Mouse (Mus musculus): ENCODE data around the gene Rcc1l. TPM values are rescaled to one million over a fixed set of nuclear protein-coding genes. Genes with fewer than 3 reads are reported as not detected.

Rcc1l gene
- polyA plus RNA-seq, 1 experiment from 2014 or later = 17.6 TPM

- H3K4me1 ChIP-seq (replicated peaks; ENCODE audit: control insufficient read depth, insufficient read depth) = no peaks in the 10 kb centered on the region; the same call in 1 of the 2 replicates
- 77% methylated on average over 5 of the region's 5 CpGs for WGBS
- ATAC-seq (ENCODE audit: low FRiP score, low TSS enrichment) = no peak
- no peaks in the 10 kb centered on the region for H3K9me3 ChIP-seq (ENCODE audit: control insufficient read depth, low read length)
- no peaks in the 10 kb centered on the region for H3K27me3 ChIP-seq (ENCODE audit: control insufficient read depth, insufficient read depth, low read length)
- no peak overlapping the region for H3K4me2 ChIP-seq (replicated peaks; ENCODE audit: low read depth)
- H3K36me3 ChIP-seq (ENCODE audit: control insufficient read depth, insufficient read depth, low read length) = no peaks in the 10 kb centered on the region
- no peak overlapping the region for H3K9ac ChIP-seq (ENCODE audit: low read length)
- H3K4me3 ChIP-seq (ENCODE audit: low read depth, low read length) = no peak overlapping the region
- no peak for TF ChIP-seq EP300 (optimal IDR thresholded peaks at IDR 0.05)
- TF ChIP-seq CTCF (IDR thresholded peaks at IDR 0.05; ENCODE audit: low read depth) = no peak
- no peak overlapping the region for H3K27ac ChIP-seq (replicated peaks)
- DNase-seq (ENCODE audit: low spot score) = no peak
These were observed 61.6 kb downstream of the Rcc1l start for GRCm38 (mm10) chr5:134114981-134115380.

GRCm38 (mm10) chr5:134105829-134106228 is 70.7 kb downstream of the Rcc1l start:
- 75% methylated on average over 8 of the region's 8 CpGs for WGBS
- Histone ChIP-seq H3K9ac (ENCODE audit: low read length) (no peak overlapping the region), H3K4me2 (replicated peaks; ENCODE audit: low read depth) (no peak overlapping the region), H3K36me3 (ENCODE audit: control insufficient read depth, insufficient read depth, low read length) (no peaks in the 10 kb centered on the region), H3K9me3 (ENCODE audit: control insufficient read depth, low read length) (no peaks in the 10 kb centered on the region), H3K27me3 (ENCODE audit: control insufficient read depth, insufficient read depth, low read length) (no peaks in the 10 kb centered on the region), H3K4me1 (replicated peaks; ENCODE audit: control insufficient read depth, insufficient read depth) (no peaks in the 10 kb centered on the region), H3K4me3 (ENCODE audit: low read depth, low read length) (no peak overlapping the region), H3K27ac (replicated peaks) (no peak overlapping the region)
- DNase-seq (ENCODE audit: low spot score) (no peak), ATAC-seq (ENCODE audit: low FRiP score, low TSS enrichment) (peak; percentile 15; the same call in 1 of the 2 replicates)
- TF ChIP-seq EP300 (optimal IDR thresholded peaks at IDR 0.05) (no peak), CTCF (IDR thresholded peaks at IDR 0.05; ENCODE audit: low read depth) (no peak)

GRCm38 (mm10) chr5:134102720-134103119 is 73.9 kb downstream of the Rcc1l start:
- no peaks in the 10 kb centered on the region for H3K9me3 ChIP-seq (ENCODE audit: control insufficient read depth, low read length)
- H3K36me3 ChIP-seq (ENCODE audit: control insufficient read depth, insufficient read depth, low read length) = no peaks in the 10 kb centered on the region
- no peak overlapping the region for H3K4me3 ChIP-seq (ENCODE audit: low read depth, low read length)
- no peaks in the 10 kb centered on the region for H3K27me3 ChIP-seq (ENCODE audit: control insufficient read depth, insufficient read depth, low read length)
- H3K4me1 ChIP-seq (replicated peaks; ENCODE audit: control insufficient read depth, insufficient read depth) = peaks cover 2% of the 10 kb centered on the region; the same call in 1 of the 2 replicates
- H3K4me2 ChIP-seq (replicated peaks; ENCODE audit: low read depth) = no peak overlapping the region
- no peak overlapping the region for H3K27ac ChIP-seq (replicated peaks)
- no peak; the same call in 1 of the 2 replicates for ATAC-seq (ENCODE audit: low FRiP score, low TSS enrichment)
- DNase-seq (ENCODE audit: low spot score) = no peak
- TF ChIP-seq CTCF (IDR thresholded peaks at IDR 0.05; ENCODE audit: low read depth) (no peak), EP300 (optimal IDR thresholded peaks at IDR 0.05) (no peak)
- no peak overlapping the region for H3K9ac ChIP-seq (ENCODE audit: low read length)
- WGBS = 59% methylated on average over 6 of the region's 6 CpGs

GRCm38 (mm10) chr5:134101883-134102282 is 74.7 kb downstream of the Rcc1l start:
- H3K4me1 ChIP-seq (replicated peaks; ENCODE audit: control insufficient read depth, insufficient read depth) = peaks cover 2% of the 10 kb centered on the region; the same call in 1 of the 2 replicates
- DNase-seq (ENCODE audit: low spot score) = peak; percentile 53
- WGBS = 21% methylated on average over 5 of the region's 5 CpGs
- no peak overlapping the region for H3K4me2 ChIP-seq (replicated peaks; ENCODE audit: low read depth)
- H3K27ac ChIP-seq (replicated peaks) = 0 out of 2 replicates have a peak overlapping the region, but pooled peaks have one; percentile 18
- H3K9me3 ChIP-seq (ENCODE audit: control insufficient read depth, low read length) = no peaks in the 10 kb centered on the region
- no peak overlapping the region for H3K9ac ChIP-seq (ENCODE audit: low read length)
- ATAC-seq (ENCODE audit: low FRiP score, low TSS enrichment) = peak; percentile 78
- H3K4me3 ChIP-seq (ENCODE audit: low read depth, low read length) = no peak overlapping the region
- H3K36me3 ChIP-seq (ENCODE audit: control insufficient read depth, insufficient read depth, low read length) = no peaks in the 10 kb centered on the region
- no peaks in the 10 kb centered on the region for H3K27me3 ChIP-seq (ENCODE audit: control insufficient read depth, insufficient read depth, low read length)
- TF ChIP-seq EP300 (optimal IDR thresholded peaks at IDR 0.05) (no peak), CTCF (IDR thresholded peaks at IDR 0.05; ENCODE audit: low read depth) (no peak)

- Histone ChIP-seq H3K4me1 (replicated peaks; ENCODE audit: control insufficient read depth, insufficient read depth) (peaks cover 2% of the 10 kb centered on the region; the same call in 1 of the 2 replicates), H3K4me3 (ENCODE audit: low read depth, low read length) (no peak overlapping the region), H3K9me3 (ENCODE audit: control insufficient read depth, low read length) (no peaks in the 10 kb centered on the region), H3K9ac (ENCODE audit: low read length) (no peak overlapping the region), H3K4me2 (replicated peaks; ENCODE audit: low read depth) (no peak overlapping the region), H3K27ac (replicated peaks) (0 out of 2 replicates have a peak overlapping the region, but pooled peaks have one; percentile 18), H3K36me3 (ENCODE audit: control insufficient read depth, insufficient read depth, low read length) (no peaks in the 10 kb centered on the region), H3K27me3 (ENCODE audit: control insufficient read depth, insufficient read depth, low read length) (no peaks in the 10 kb centered on the region)
- 67% methylated on average over 5 of the region's 5 CpGs for WGBS
- TF ChIP-seq EP300 (optimal IDR thresholded peaks at IDR 0.05) (no peak), CTCF (IDR thresholded peaks at IDR 0.05; ENCODE audit: low read depth) (no peak)
- DNase-seq (ENCODE audit: low spot score) = no peak
- no peak for ATAC-seq (ENCODE audit: low FRiP score, low TSS enrichment)
These were observed 75.3 kb downstream of the Rcc1l start for GRCm38 (mm10) chr5:134101322-134101721.

GRCm38 (mm10) chr5:134100232-134100771 is 76.3 kb downstream of the Rcc1l start:
- no peaks in the 10 kb centered on the region for H3K27me3 ChIP-seq (ENCODE audit: control insufficient read depth, insufficient read depth, low read length)
- H3K4me2 ChIP-seq (replicated peaks; ENCODE audit: low read depth) = peak overlapping the region; percentile 99
- ATAC-seq (ENCODE audit: low FRiP score, low TSS enrichment) (no peak), DNase-seq (ENCODE audit: low spot score) (no peak)
- H3K9ac ChIP-seq (ENCODE audit: low read length) = peak overlapping the region; percentile 84
- no peaks in the 10 kb centered on the region for H3K9me3 ChIP-seq (ENCODE audit: control insufficient read depth, low read length)
- WGBS = 3% methylated on average over 17 of the region's 17 CpGs
- no peak overlapping the region for H3K27ac ChIP-seq (replicated peaks)
- TF ChIP-seq CTCF (IDR thresholded peaks at IDR 0.05; ENCODE audit: low read depth) = no peak
- TF ChIP-seq EP300 (optimal IDR thresholded peaks at IDR 0.05) = no peak
- H3K4me1 ChIP-seq (replicated peaks; ENCODE audit: control insufficient read depth, insufficient read depth) = peaks cover 2% of the 10 kb centered on the region; the same call in 1 of the 2 replicates
- H3K4me3 ChIP-seq (ENCODE audit: low read depth, low read length) = peak overlapping the region; percentile 75
- H3K36me3 ChIP-seq (ENCODE audit: control insufficient read depth, insufficient read depth, low read length) = no peaks in the 10 kb centered on the region
